Mouse (Mus musculus): ENCODE measurements around the gene C130073F10Rik. TPM values are rescaled to one million over a fixed set of nuclear protein-coding genes. Genes with fewer than 3 reads are reported as not detected.
"Not testable (repeated sequence)": the region's sequence is repeated elsewhere in the genome, so short reads cannot be mapped to it uniquely, and the experiment has no call there.

C130073F10Rik gene
- polyA plus RNA-seq, 1 experiment = 4.9 TPM

DNA sequence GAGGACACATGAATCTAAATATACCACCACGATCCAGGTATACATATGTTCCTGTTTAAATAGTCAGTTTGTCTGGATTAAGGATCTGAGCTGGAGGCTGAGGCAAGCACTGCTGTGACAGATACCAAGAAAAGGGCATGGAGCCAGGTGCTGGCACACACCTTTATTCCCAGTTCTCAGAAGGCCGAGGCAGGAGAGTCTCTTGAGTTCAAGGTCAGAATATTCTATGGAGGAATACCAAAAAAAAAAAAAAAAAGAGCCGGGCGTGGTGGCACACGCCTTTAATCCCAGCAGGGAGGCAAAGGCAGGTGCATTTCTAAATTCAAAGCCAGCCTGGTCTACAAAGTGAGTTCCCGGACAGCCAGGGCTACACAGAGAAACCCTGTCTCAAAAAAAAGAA lies 31.3 kb downstream of the C130073F10Rik start:
- Histone ChIP-seq H3K4me3 (ENCODE audit: low read depth, low read length) (no peak overlapping the region), H3K36me3 (ENCODE audit: control insufficient read depth, insufficient read depth, low read length, poor library complexity, severe bottlenecking) (no peaks in the 10 kb centered on the region), H3K27ac (ENCODE audit: insufficient read depth, low read length) (no peak overlapping the region), H3K9me3 (replicated peaks; ENCODE audit: control insufficient read depth, insufficient read depth, low read length, poor library complexity, severe bottlenecking) (no peaks in the 10 kb centered on the region), H3K9ac (ENCODE audit: low read depth, poor library complexity, severe bottlenecking) (no peak overlapping the region), H3K4me1 (ENCODE audit: control insufficient read depth, insufficient read depth, low read length) (no peaks in the 10 kb centered on the region), H3K27me3 (ENCODE audit: control insufficient read depth, insufficient read depth, low read length, poor library complexity, severe bottlenecking) (no peaks in the 10 kb centered on the region)
- no peak for TF ChIP-seq CTCF (IDR thresholded peaks at IDR 0.05; ENCODE audit: low read depth, low read length)
- TF ChIP-seq EP300 (IDR thresholded peaks at IDR 0.05; ENCODE audit: insufficient read depth, low read depth, low read length) = no peak
- TF ChIP-seq POLR2A (IDR thresholded peaks at IDR 0.05; ENCODE audit: insufficient read depth, low read length) = no peak

- H3K27me3 ChIP-seq (ENCODE audit: control insufficient read depth, insufficient read depth, low read length, poor library complexity, severe bottlenecking) = no peaks in the 10 kb centered on the region
- no peaks in the 10 kb centered on the region for H3K9me3 ChIP-seq (replicated peaks; ENCODE audit: control insufficient read depth, insufficient read depth, low read length, poor library complexity, severe bottlenecking)
- H3K4me1 ChIP-seq (ENCODE audit: control insufficient read depth, insufficient read depth, low read length) = no peaks in the 10 kb centered on the region
- H3K9ac ChIP-seq (ENCODE audit: low read depth, poor library complexity, severe bottlenecking) = no peak overlapping the region
- no peak overlapping the region for H3K27ac ChIP-seq (ENCODE audit: insufficient read depth, low read length)
- no peaks in the 10 kb centered on the region for H3K36me3 ChIP-seq (ENCODE audit: control insufficient read depth, insufficient read depth, low read length, poor library complexity, severe bottlenecking)
- TF ChIP-seq EP300 (IDR thresholded peaks at IDR 0.05; ENCODE audit: insufficient read depth, low read depth, low read length) = no peak
- peak; percentile 49 for TF ChIP-seq CTCF (IDR thresholded peaks at IDR 0.05; ENCODE audit: low read depth, low read length)
- no peak overlapping the region for H3K4me3 ChIP-seq (ENCODE audit: low read depth, low read length)
Measured at GRCm38 (mm10) chr4:101860873-101861272, 32.7 kb downstream of the C130073F10Rik start.

GRCm38 (mm10) chr4:101850908-101851307 lies 42.7 kb downstream of the C130073F10Rik start:
- no peaks in the 10 kb centered on the region for H3K4me1 ChIP-seq (ENCODE audit: control insufficient read depth, insufficient read depth, low read length)
- H3K4me3 ChIP-seq (ENCODE audit: low read depth, low read length) = no peak overlapping the region
- no peak for TF ChIP-seq EP300 (IDR thresholded peaks at IDR 0.05; ENCODE audit: insufficient read depth, low read depth, low read length)
- TF ChIP-seq POLR2A (IDR thresholded peaks at IDR 0.05; ENCODE audit: insufficient read depth, low read length) = no peak
- no peak for TF ChIP-seq CTCF (IDR thresholded peaks at IDR 0.05; ENCODE audit: low read depth, low read length)
- no peak overlapping the region for H3K9ac ChIP-seq (ENCODE audit: low read depth, poor library complexity, severe bottlenecking)
- no peak overlapping the region for H3K27ac ChIP-seq (ENCODE audit: insufficient read depth, low read length)
- peaks cover 14% of the 10 kb centered on the region for H3K9me3 ChIP-seq (replicated peaks; ENCODE audit: control insufficient read depth, insufficient read depth, low read length, poor library complexity, severe bottlenecking)
- H3K36me3 ChIP-seq (ENCODE audit: control insufficient read depth, insufficient read depth, low read length, poor library complexity, severe bottlenecking) = no peaks in the 10 kb centered on the region
- H3K27me3 ChIP-seq (ENCODE audit: control insufficient read depth, insufficient read depth, low read length, poor library complexity, severe bottlenecking) = no peaks in the 10 kb centered on the region

- H3K4me1 ChIP-seq (ENCODE audit: control insufficient read depth, insufficient read depth, low read length); H3K27ac ChIP-seq (ENCODE audit: insufficient read depth, low read length); H3K4me3 ChIP-seq (ENCODE audit: low read depth, low read length); H3K9ac ChIP-seq (ENCODE audit: low read depth, poor library complexity, severe bottlenecking); H3K36me3 ChIP-seq (ENCODE audit: control insufficient read depth, insufficient read depth, low read length, poor library complexity, severe bottlenecking); H3K27me3 ChIP-seq (ENCODE audit: control insufficient read depth, insufficient read depth, low read length, poor library complexity, severe bottlenecking): not testable (repeated sequence)
- H3K9me3 ChIP-seq (replicated peaks; ENCODE audit: control insufficient read depth, insufficient read depth, low read length, poor library complexity, severe bottlenecking) = peaks cover 12% of the 10 kb centered on the region
Measured at GRCm38 (mm10) chr4:101843923-101844322, 49.7 kb downstream of the C130073F10Rik start, which contains the start of gene B020004J07Rik. Gene B020004J07Rik (minus strand): TSS chr4:101844023.

Other genes starting within 250 kb of the C130073F10Rik start
- 57.7 and 59.1 TPM in 2 replicates for gene Leprot, start 246.1 kb downstream of the C130073F10Rik start, polyA plus RNA-seq (2011; ENCODE audit: insufficient read depth, insufficient read length, low read depth, missing spikeins)
- 1.6 and 1.7 TPM in 2 replicates for gene Lepr, start 176.4 kb downstream of the C130073F10Rik start, polyA plus RNA-seq (2011; ENCODE audit: insufficient read depth, insufficient read length, low read depth, missing spikeins)
- not detected in 2 replicates for gene B020004J07Rik, start 49.8 kb downstream of the C130073F10Rik start, polyA plus RNA-seq (2011; ENCODE audit: insufficient read depth, insufficient read length, low read depth, missing spikeins)
- gene Gm12800, start 15.3 kb upstream of the C130073F10Rik start, polyA plus RNA-seq (2011; ENCODE audit: insufficient read depth, insufficient read length, low read depth, missing spikeins) = 0.42 TPM in 1 of 2 replicates, not detected in the other
- gene Gm12794, start 46.6 kb upstream of the C130073F10Rik start, polyA plus RNA-seq (2011; ENCODE audit: insufficient read depth, insufficient read length, low read depth, missing spikeins) = not detected in 2 replicates
- gene Gm12790, start 87.3 kb upstream of the C130073F10Rik start, polyA plus RNA-seq (2011; ENCODE audit: insufficient read depth, insufficient read length, low read depth, missing spikeins) = not detected in 2 replicates
- not detected in 2 replicates for gene Gm12789, start 92.8 kb upstream of the C130073F10Rik start, polyA plus RNA-seq (2011; ENCODE audit: insufficient read depth, insufficient read length, low read depth, missing spikeins)
- 0.81 and 0.87 TPM in 2 replicates for gene Pde4b, start 193.8 kb upstream of the C130073F10Rik start, polyA plus RNA-seq (2011; ENCODE audit: insufficient read depth, insufficient read length, low read depth, missing spikeins)